Mouse (Mus musculus): ENCODE data around the gene Padi6. TPM values are rescaled to one million over a fixed set of nuclear protein-coding genes. Genes with fewer than 3 reads are reported as not detected.
A peak's percentile ranks its signal among the peaks of the same experiment; 100 is the strongest.

Padi6 gene
- polyA plus RNA-seq, 1 experiment from 2014 or later, result not detected

GRCm38 (mm10) chr4:140708297-140708927 is 34.0 kb downstream of the Padi6 start:
- Histone ChIP-seq H3K4me1 (peaks cover 46% of the 10 kb centered on the region), H3K27me3 (no peaks in the 10 kb centered on the region), H3K4me3 (replicated peaks) (no peak overlapping the region), H3K36me3 (peaks cover 73% of the 10 kb centered on the region), H3K4me2 (replicated peaks) (no peak overlapping the region), H3K27ac (replicated peaks) (no peak overlapping the region), H3K9me3 (replicated peaks) (no peaks in the 10 kb centered on the region), H3K9ac (no peak overlapping the region)
- WGBS, result 77% methylated on average over 18 of the region's 18 CpGs
- no peak for ATAC-seq (ENCODE audit: insufficient number of reproducible peaks, low FRiP score, low TSS enrichment, low read depth)

- H3K4me3 ChIP-seq (replicated peaks), result no peak overlapping the region
- peaks cover 65% of the 10 kb centered on the region for H3K36me3 ChIP-seq
- WGBS, result 72% methylated on average over 4 of the region's 4 CpGs
- no peak overlapping the region for H3K27ac ChIP-seq (replicated peaks)
- H3K27me3 ChIP-seq, result no peaks in the 10 kb centered on the region
- H3K9me3 ChIP-seq (replicated peaks), result no peaks in the 10 kb centered on the region
- no peak for ATAC-seq (ENCODE audit: insufficient number of reproducible peaks, low FRiP score, low TSS enrichment, low read depth)
- peaks cover 48% of the 10 kb centered on the region for H3K4me1 ChIP-seq
- H3K9ac ChIP-seq, result no peak overlapping the region
- no peak overlapping the region for H3K4me2 ChIP-seq (replicated peaks)
Measured at GRCm38 (mm10) chr4:140707615-140708014, 34.8 kb downstream of the Padi6 start.

DNA sequence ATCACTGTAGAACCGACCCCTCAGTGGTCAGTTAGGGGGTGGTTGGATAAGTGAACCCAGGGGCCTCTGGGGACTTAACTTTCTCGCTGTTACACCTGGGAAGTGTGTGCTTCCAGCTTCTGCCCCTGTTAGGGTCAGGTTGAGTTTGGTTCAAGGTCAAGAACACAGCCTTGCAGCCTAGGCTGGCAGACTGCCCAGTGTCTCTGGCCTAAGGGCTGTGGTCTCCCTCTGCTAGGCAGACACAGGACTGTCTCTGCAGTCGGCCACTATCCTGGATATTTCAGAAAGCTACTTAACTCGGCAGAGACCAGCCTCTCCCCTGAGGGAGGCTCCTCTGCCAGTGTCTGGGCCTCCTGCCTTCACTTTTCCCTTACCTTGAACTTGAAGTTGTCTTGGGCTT is 38.3 kb downstream of the Padi6 start:
- peak overlapping the region; percentile 86 for H3K4me2 ChIP-seq (replicated peaks)
- H3K27ac ChIP-seq (replicated peaks), result no peak overlapping the region
- peaks cover 67% of the 10 kb centered on the region for H3K4me1 ChIP-seq
- peak overlapping the region; percentile 85; the same call in 1 of the 2 replicates for H3K4me3 ChIP-seq (replicated peaks)
- 25% methylated on average over 4 of the region's 4 CpGs for WGBS
- no peak overlapping the region for H3K9ac ChIP-seq
- no peak for ATAC-seq (ENCODE audit: insufficient number of reproducible peaks, low FRiP score, low TSS enrichment, low read depth)
- H3K9me3 ChIP-seq (replicated peaks), result no peaks in the 10 kb centered on the region
- H3K27me3 ChIP-seq, result no peaks in the 10 kb centered on the region
- H3K36me3 ChIP-seq, result peaks cover 33% of the 10 kb centered on the region

DNA sequence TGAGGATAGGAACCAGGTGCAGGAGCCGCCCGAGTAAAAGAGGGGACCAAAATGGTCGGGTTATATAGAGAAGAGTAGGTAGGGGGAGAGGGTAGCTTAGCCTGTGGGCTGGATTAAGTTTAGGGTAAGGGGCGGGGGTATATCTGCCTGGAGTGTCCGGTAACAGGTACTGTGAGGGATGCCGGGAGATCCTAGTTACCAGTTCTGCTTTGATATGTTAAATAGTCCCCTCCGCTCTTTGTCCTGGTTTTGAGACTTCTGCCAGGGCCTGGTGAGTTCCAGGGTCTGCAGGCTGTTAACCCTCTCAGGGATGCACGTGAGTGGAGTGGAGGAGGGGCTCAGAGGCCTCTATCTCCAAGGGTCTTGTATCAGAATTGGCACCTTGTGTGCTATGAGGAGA is 38.8 kb downstream of the Padi6 start:
- Histone ChIP-seq H3K9ac (no peak overlapping the region; the same call in 1 of the 2 replicates), H3K36me3 (peaks cover 28% of the 10 kb centered on the region), H3K4me2 (replicated peaks) (peak overlapping the region; percentile 86), H3K9me3 (replicated peaks) (no peaks in the 10 kb centered on the region), H3K27ac (replicated peaks) (peak overlapping the region; percentile 98; the same call in 1 of the 2 replicates), H3K4me1 (peaks cover 63% of the 10 kb centered on the region), H3K27me3 (no peaks in the 10 kb centered on the region), H3K4me3 (replicated peaks) (peak overlapping the region; percentile 85)
- WGBS, result 6% methylated on average over 8 of the region's 8 CpGs
- ATAC-seq (ENCODE audit: insufficient number of reproducible peaks, low FRiP score, low TSS enrichment, low read depth), result no peak

DNA sequence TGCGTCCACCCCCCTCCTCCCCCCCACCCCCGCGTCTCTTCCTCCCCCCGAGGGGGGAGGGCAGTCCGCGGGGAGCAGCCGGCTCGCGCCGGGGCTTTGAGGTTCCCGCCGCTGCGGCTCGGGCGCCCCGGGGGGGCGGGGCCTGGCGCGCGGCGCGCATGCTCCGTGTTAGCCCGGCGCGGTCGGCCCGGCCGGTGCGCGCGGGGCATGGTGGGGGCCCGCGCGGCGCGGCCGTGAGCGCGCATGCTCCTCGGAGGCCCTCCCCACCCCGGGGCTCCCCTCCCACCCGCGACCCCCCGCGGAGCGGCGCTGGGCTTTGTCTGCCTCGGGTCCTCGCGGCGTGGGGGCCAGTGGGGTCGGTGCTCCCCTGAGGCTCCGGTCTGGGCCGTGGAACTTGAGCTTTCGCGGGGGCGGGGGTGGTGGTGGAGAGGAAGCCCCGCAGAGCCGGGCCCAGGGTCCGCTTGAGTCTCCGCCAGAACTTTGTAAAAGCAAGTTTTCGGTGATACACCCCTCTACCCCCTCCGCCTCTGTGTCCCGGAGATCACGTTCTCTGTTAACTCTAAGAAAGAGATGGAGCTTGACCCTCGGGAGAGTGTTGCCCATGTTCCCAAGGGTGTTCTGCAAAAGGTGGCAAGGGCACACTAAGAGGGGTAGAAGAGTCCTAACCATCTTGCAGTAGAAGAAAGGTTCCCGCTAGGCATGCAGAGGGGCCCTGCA is 39.7 kb downstream of the Padi6 start:
- Histone ChIP-seq H3K27me3 (no peaks in the 10 kb centered on the region), H3K4me1 (peaks cover 54% of the 10 kb centered on the region), H3K36me3 (peaks cover 19% of the 10 kb centered on the region), H3K4me2 (replicated peaks) (peak overlapping the region; percentile 86), H3K9me3 (replicated peaks) (no peaks in the 10 kb centered on the region), H3K9ac (peak overlapping the region; percentile 85), H3K27ac (replicated peaks) (peak overlapping the region; percentile 98), H3K4me3 (replicated peaks) (peak overlapping the region; percentile 85)
- ATAC-seq (ENCODE audit: insufficient number of reproducible peaks, low FRiP score, low TSS enrichment, low read depth), result peak; percentile 79
- whole genome bisulfite sequencing, result under 1% methylated on average over 45 of the region's 68 CpGs

GRCm38 (mm10) chr4:140701716-140702561 is 40.5 kb downstream of the Padi6 start:
- H3K9me3 ChIP-seq (replicated peaks), result no peaks in the 10 kb centered on the region
- H3K4me2 ChIP-seq (replicated peaks), result peak overlapping the region; percentile 86
- H3K36me3 ChIP-seq, result 0 out of 2 replicates have a peak, but pooled peaks cover 13% of the 10 kb centered on the region
- ATAC-seq (ENCODE audit: insufficient number of reproducible peaks, low FRiP score, low TSS enrichment, low read depth), result no peak
- WGBS, result under 1% methylated on average over 41 of the region's 107 CpGs
- H3K27ac ChIP-seq (replicated peaks), result peak overlapping the region; percentile 98
- peak overlapping the region; percentile 85 for H3K4me3 ChIP-seq (replicated peaks)
- peak overlapping the region; percentile 85 for H3K9ac ChIP-seq
- peaks cover 46% of the 10 kb centered on the region for H3K4me1 ChIP-seq
- H3K27me3 ChIP-seq, result no peaks in the 10 kb centered on the region

- ATAC-seq (ENCODE audit: insufficient number of reproducible peaks, low FRiP score, low TSS enrichment, low read depth), result peak; percentile 79
- Histone ChIP-seq H3K4me1 (peaks cover 46% of the 10 kb centered on the region), H3K27me3 (no peaks in the 10 kb centered on the region), H3K36me3 (0 out of 2 replicates have a peak, but pooled peaks cover 9% of the 10 kb centered on the region), H3K9ac (peak overlapping the region; percentile 85), H3K4me2 (replicated peaks) (peak overlapping the region; percentile 86), H3K27ac (replicated peaks) (peak overlapping the region; percentile 98), H3K9me3 (replicated peaks) (no peaks in the 10 kb centered on the region), H3K4me3 (replicated peaks) (peak overlapping the region; percentile 85)
- WGBS, result under 1% methylated on average over 61 of the region's 61 CpGs
Measured at GRCm38 (mm10) chr4:140701049-140701715, 41.3 kb downstream of the Padi6 start.

DNA sequence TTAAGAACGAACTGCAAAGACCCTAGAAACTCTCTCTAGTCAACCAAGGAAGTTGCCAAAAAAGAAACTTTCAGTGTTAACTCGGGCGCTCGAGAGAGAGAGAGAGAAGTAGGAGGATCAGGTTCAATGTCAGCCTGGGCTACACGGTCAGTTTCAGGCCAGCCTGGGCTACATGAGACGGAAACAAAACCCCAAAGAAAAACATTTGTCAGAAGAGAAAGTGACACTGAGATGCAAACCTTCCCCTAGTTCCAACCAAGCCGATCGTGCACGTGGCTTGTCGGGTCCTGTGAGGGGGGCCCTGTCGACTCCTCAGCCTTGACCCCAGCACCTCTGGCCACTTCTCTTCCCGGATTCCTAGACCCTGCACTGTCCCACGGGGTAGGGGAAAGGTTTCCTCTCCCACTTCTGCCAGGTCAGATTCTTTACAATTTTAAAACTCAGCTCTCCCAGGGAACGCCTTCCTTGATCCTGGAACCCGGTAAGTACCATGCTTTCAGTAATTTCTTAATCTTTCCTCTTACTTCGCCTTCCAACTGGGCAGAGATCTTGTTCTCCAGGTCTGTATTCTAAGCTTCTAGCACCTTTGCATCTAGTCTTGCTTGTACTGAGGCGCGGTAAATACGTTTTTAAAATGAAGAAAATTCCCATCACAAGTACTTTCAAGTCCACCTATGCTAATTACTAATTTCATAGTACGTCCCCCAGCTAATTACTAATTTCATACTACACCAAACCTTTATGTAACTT is 42.0 kb downstream of the Padi6 start, which contains the start of gene Rcc2:
Gene Rcc2 (plus strand): TSS at position 273 of the 750 bp plus-strand sequence.
- H3K27ac ChIP-seq (replicated peaks), result peak within 1 kb of the TSS; percentile 98
- peak within 1 kb of the TSS; percentile 85 for H3K4me3 ChIP-seq (replicated peaks)
- no peak for ATAC-seq (ENCODE audit: insufficient number of reproducible peaks, low FRiP score, low TSS enrichment, low read depth)
- no peaks in the 10 kb centered on the region for H3K27me3 ChIP-seq
- H3K4me2 ChIP-seq (replicated peaks), result peak within 1 kb of the TSS; percentile 86
- H3K9me3 ChIP-seq (replicated peaks), result no peaks in the 10 kb centered on the region
- peaks cover 44% of the 10 kb centered on the region for H3K4me1 ChIP-seq
- H3K9ac ChIP-seq, result peak within 1 kb of the TSS; percentile 85
- WGBS, result 3% methylated on average over 20 of the region's 20 CpGs
- H3K36me3 ChIP-seq, result 0 out of 2 replicates have a peak, but pooled peaks cover 1% of the 10 kb centered on the region

DNA sequence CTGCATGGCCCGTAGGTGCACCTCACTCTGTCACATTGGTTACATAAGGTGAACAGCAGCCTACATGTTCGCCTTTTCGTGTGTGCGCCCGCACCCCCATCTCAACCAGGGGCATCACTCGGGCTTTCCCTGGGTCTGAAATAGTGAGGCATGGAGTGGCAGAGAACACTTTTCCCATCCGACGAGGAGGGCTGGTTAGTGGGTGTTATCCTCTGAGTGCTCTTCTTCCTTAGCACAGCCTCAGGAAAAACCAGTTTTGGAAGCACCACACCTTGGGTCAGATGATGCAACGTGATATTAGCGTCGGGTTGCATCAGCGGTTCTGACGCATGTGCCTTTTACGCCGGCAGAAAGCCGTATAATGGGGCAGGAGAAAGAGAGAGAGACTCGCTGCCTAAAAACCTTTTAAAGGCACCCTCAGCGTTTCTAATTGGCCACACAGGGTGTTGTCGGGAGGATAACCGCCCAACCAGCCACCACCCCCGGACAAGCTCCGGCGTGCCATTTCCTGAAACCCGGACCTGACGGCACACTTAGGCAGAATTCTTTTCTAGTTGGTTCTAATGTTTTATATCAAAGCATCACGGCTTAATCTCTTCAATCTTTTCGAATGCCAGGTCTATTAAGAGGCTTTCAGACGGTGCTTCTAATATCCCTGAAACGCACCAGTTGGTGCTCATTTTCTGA is 42.9 kb downstream of the Padi6 start:
- H3K36me3 ChIP-seq, result no peaks in the 10 kb centered on the region
- no peaks in the 10 kb centered on the region for H3K9me3 ChIP-seq (replicated peaks)
- peak overlapping the region; percentile 85 for H3K4me3 ChIP-seq (replicated peaks)
- no peaks in the 10 kb centered on the region for H3K27me3 ChIP-seq
- peaks cover 36% of the 10 kb centered on the region for H3K4me1 ChIP-seq
- WGBS, result 3% methylated on average over 29 of the region's 29 CpGs
- peak overlapping the region; percentile 86 for H3K4me2 ChIP-seq (replicated peaks)
- no peak overlapping the region for H3K9ac ChIP-seq
- H3K27ac ChIP-seq (replicated peaks), result peak overlapping the region; percentile 98
- ATAC-seq (ENCODE audit: insufficient number of reproducible peaks, low FRiP score, low TSS enrichment, low read depth), result no peak

All from embryonic facial prominence, embryonic 15.5 days (tissue).